Mouse (Mus musculus): ENCODE results near the gene Pde6h. TPM values are rescaled to one million over a fixed set of nuclear protein-coding genes. Genes with fewer than 3 reads are reported as not detected.

Pde6h gene
- polyA plus RNA-seq, 1 experiment, result 0.42 TPM

- H3K27ac ChIP-seq (ENCODE audit: control insufficient read depth, insufficient read depth, low read depth, low read length, poor library complexity), result no peak overlapping the region
- no peak for TF ChIP-seq CTCF (IDR thresholded peaks at IDR 0.05; ENCODE audit: control insufficient read depth, insufficient read depth, low read length)
- TF ChIP-seq POLR2A (IDR thresholded peaks at IDR 0.05; ENCODE audit: borderline replicate concordance, control insufficient read depth, low read depth, low read length), result no peak
- no peaks in the 10 kb centered on the region for H3K4me1 ChIP-seq (ENCODE audit: control insufficient read depth, insufficient read depth, low read length)
- 82% methylated on average over 6 of the region's 6 CpGs for WGBS
- no peak overlapping the region for H3K4me3 ChIP-seq (replicated peaks; ENCODE audit: control insufficient read depth, low read depth, low read length)
Measured at GRCm38 (mm10) chr6:137014346-137014745, 90.7 kb downstream of the Pde6h start.

GRCm38 (mm10) chr6:137017216-137017973 is 93.8 kb downstream of the Pde6h start:
- TF ChIP-seq POLR2A (IDR thresholded peaks at IDR 0.05; ENCODE audit: borderline replicate concordance, control insufficient read depth, low read depth, low read length), result no peak
- no peak for TF ChIP-seq CTCF (IDR thresholded peaks at IDR 0.05; ENCODE audit: control insufficient read depth, insufficient read depth, low read length)
- no peak overlapping the region for H3K4me3 ChIP-seq (replicated peaks; ENCODE audit: control insufficient read depth, low read depth, low read length)
- H3K4me1 ChIP-seq (ENCODE audit: control insufficient read depth, insufficient read depth, low read length), result no peaks in the 10 kb centered on the region
- WGBS, result 58% methylated on average over 7 of the region's 7 CpGs
- no peak overlapping the region for H3K27ac ChIP-seq (ENCODE audit: control insufficient read depth, insufficient read depth, low read depth, low read length, poor library complexity)

Other genes starting within 250 kb of the Pde6h start
- not detected in 2 replicates for gene Gucy2c, start 142.1 kb upstream of the Pde6h start, polyA plus RNA-seq (2011; ENCODE audit: insufficient read depth, insufficient read length, low replicate concordance, missing spikeins)
- gene Hist4h4, start 119.4 kb upstream of the Pde6h start, polyA plus RNA-seq (2011; ENCODE audit: insufficient read depth, insufficient read length, low replicate concordance, missing spikeins), result 7.2 and 8.0 TPM in 2 replicates
- gene H2afj, start 115.6 kb upstream of the Pde6h start, polyA plus RNA-seq (2011; ENCODE audit: insufficient read depth, insufficient read length, low replicate concordance, missing spikeins), result 65.5 and 78.9 TPM in 2 replicates
- gene BC049715, start 96.2 kb upstream of the Pde6h start, polyA plus RNA-seq (2011; ENCODE audit: insufficient read depth, insufficient read length, low replicate concordance, missing spikeins), result not detected in 2 replicates
- 38.3 and 48.2 TPM in 2 replicates for gene Wbp11, start 95.6 kb upstream of the Pde6h start, polyA plus RNA-seq (2011; ENCODE audit: insufficient read depth, insufficient read length, low replicate concordance, missing spikeins)
- gene Smco3, start 88.4 kb upstream of the Pde6h start, polyA plus RNA-seq (2011; ENCODE audit: insufficient read depth, insufficient read length, low replicate concordance, missing spikeins), result 0.95 and 1.9 TPM in 2 replicates
- gene Art4, start 66.1 kb upstream of the Pde6h start, polyA plus RNA-seq (2011; ENCODE audit: insufficient read depth, insufficient read length, low replicate concordance, missing spikeins), result 18.5 and 20.6 TPM in 2 replicates
- gene Mgp, start 48.0 kb upstream of the Pde6h start, polyA plus RNA-seq (2011; ENCODE audit: insufficient read depth, insufficient read length, low replicate concordance, missing spikeins), result 43.9 and 117 TPM in 2 replicates
- gene Erp27, start 1.7 kb upstream of the Pde6h start, polyA plus RNA-seq (2011; ENCODE audit: insufficient read depth, insufficient read length, low replicate concordance, missing spikeins), result 4.8 and 11.3 TPM in 2 replicates
- 251 and 531 TPM in 2 replicates for gene Arhgdib, start 18.1 kb downstream of the Pde6h start, polyA plus RNA-seq (2011; ENCODE audit: insufficient read depth, insufficient read length, low replicate concordance, missing spikeins)
- 1.1 TPM in 1 of 2 replicates, not detected in the other for gene Rerg, start 246.7 kb downstream of the Pde6h start, polyA plus RNA-seq (2011; ENCODE audit: insufficient read depth, insufficient read length, low replicate concordance, missing spikeins)

All from bone marrow, adult 2 months (tissue).